ENCODE assay signal across 8 mouse cellular contexts in genomic region chr1:36471181-36472105, GRCm38 (mm10). TPM values are rescaled to one million over a fixed set of nuclear protein-coding genes. Genes with fewer than 3 reads are reported as not detected.
A peak's percentile ranks its signal among the peaks of the same experiment; 100 is the strongest.
DNase-seq lines count a peak whose midpoint lies in the region; ATAC-seq lines count a peak whose summit lies in the region.

Cnnm4 (plus strand) TSS chr1:36471620.

- H3K4me3 ChIP-seq in intestine, embryonic 15.5 days (replicated peaks), result peak within 1 kb of the TSS; percentile 58

- WGBS in intestine, embryonic 15.5 days, result under 1% methylated on average over 69 of the region's 98 CpGs

- peak within 1 kb of the TSS; percentile 63 for H3K9ac ChIP-seq in intestine, embryonic 15.5 days

- peaks cover 24% of the 10 kb centered on the region for H3K4me1 ChIP-seq in intestine, embryonic 15.5 days (replicated peaks)

- DNase-seq in adrenal gland, adult 2 months, result peak; percentile 93
- peak; percentile 95 for DNase-seq in embryo, embryonic 11 days
- peak; percentile 92 for DNase-seq in gastrocnemius, postnatal 25 days
- DNase-seq in left cerebral cortex, postnatal 14 days (ENCODE audit: low spot score in 2 of 2), result peak; percentile 81 to 84
- DNase-seq in right cerebral cortex, postnatal 14 days, result peak; percentile 86
- DNase-seq in urinary bladder, postnatal 25 days (ENCODE audit: low spot score), result peak; percentile 76

- no peaks in the 10 kb centered on the region for H3K36me3 ChIP-seq in intestine, embryonic 15.5 days

- intact Hi-C loops in left cerebral cortex, postnatal 14 days (cut with DNase I), result loop anchor here (2.0 kb wide), 2 partner anchors 27 to 105 kb away; partner anchors contain the start of gene Lman2l

- H3K27ac ChIP-seq in intestine, embryonic 15.5 days, result peak within 1 kb of the TSS; percentile 74

- no peaks in the 10 kb centered on the region for H3K27me3 ChIP-seq in intestine, embryonic 15.5 days (replicated peaks)

- no peaks in the 10 kb centered on the region for H3K9me3 ChIP-seq in intestine, embryonic 15.5 days

- peak within 1 kb of the TSS; percentile 78 for H3K4me2 ChIP-seq in intestine, embryonic 15.5 days (replicated peaks)

- peak; percentile 91 for ATAC-seq in intestine, embryonic 15.5 days
- ATAC-seq in megakaryocyte-erythroid progenitor cell, adult 5-6 weeks (replicated peaks; ENCODE audit: low FRiP score, low TSS enrichment, poor library complexity, severe bottlenecking), result peak; percentile 68

RNA-seq across cellular contexts. Expression of gene Cnnm4, which starts in this region (rescaled TPM):
- total RNA-seq in adrenal gland, adult 2 months (2021), result 1 to 10 TPM; 4.6 to 5.3 TPM
- 2.6 and 3.3 TPM in 2 replicates for polyA plus RNA-seq in adrenal gland, adult 2 months (2012; rRNA removed)
- total RNA-seq in gastrocnemius, postnatal 25 days (2021), result 10 to 100 TPM in 1 of 2 experiments, 1 to 10 TPM in 1; 8.4 to 10.5 TPM
- polyA plus RNA-seq in intestine, embryonic 15.5 days (2015; fragmentation: Nextera tagmentation; extraction: Ambion mirVana), result 35.7 and 36.9 TPM in 2 replicates
- 10 to 100 TPM; 12.6 to 13.5 TPM for total RNA-seq in left cerebral cortex, postnatal 14 days (2021)
- 2.7 and 3.3 TPM in 2 replicates for total RNA-seq in megakaryocyte-erythroid progenitor cell, adult 5-6 weeks (2014; fragmentation: Nextera tagmentation)
- total RNA-seq in megakaryocyte-erythroid progenitor cell, adult 5-6 weeks (2017), result 2.6 and 3.0 TPM in 2 replicates

Comparison
In these comparisons a context has a peak if more than half of its experiments do, and no peak if none do; other contexts are left out.
1. Peak in every context shown above with its lines: DNase-seq, ATAC-seq, H3K4me3 ChIP-seq and H3K27ac ChIP-seq.